Mouse (Mus musculus): ENCODE data around the gene Fthl17a. TPM values are rescaled to one million over a fixed set of nuclear protein-coding genes. Genes with fewer than 3 reads are reported as not detected.

Fthl17a gene
- polyA plus RNA-seq (2012; rRNA removed): 0.20 and 0.23 TPM in 2 replicates
- not detected in 2 replicates for polyA plus RNA-seq (2014; fragmentation: Nextera tagmentation; extraction: Ambion mirVana)

DNA sequence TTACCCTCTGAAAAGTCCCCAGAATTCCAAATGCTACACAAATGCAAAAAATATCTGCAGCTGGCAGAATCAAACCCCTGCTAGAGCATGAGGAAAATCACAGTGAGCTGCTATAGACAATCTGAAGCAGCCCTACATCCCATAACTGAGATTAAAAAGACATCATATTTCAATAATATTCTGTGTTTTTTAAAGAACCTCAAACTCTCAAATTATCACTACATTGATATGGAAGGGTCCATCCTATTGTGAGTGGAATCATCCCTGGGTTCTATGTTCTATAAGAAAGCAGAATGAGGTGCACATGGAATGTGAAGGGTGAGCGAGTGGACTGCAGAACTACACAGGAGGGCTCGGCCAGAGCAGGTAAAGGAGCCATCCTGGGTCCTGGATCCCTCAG is at the start of gene Fthl17a:
Gene Fthl17a, plus strand, starts transcription at position 301 of the 400 bp plus-strand sequence.
- 86% methylated on average over 2 of the region's 2 CpGs for WGBS
- Histone ChIP-seq H3K4me3 (replicated peaks; ENCODE audit: low read length) (no peak within 1 kb of the TSS), H3K9ac (ENCODE audit: low read depth, low read length, severe bottlenecking) (no peak within 1 kb of the TSS), H3K4me1 (ENCODE audit: control insufficient read depth, insufficient read depth, low read length) (no peaks in the 10 kb centered on the region), H3K4me2 (replicated peaks; ENCODE audit: low read depth, low read length, severe bottlenecking) (no peak within 1 kb of the TSS), H3K27ac (replicated peaks; ENCODE audit: low read depth, low read length) (no peak within 1 kb of the TSS), H3K27me3 (ENCODE audit: control insufficient read depth, insufficient read depth, low read length) (no peaks in the 10 kb centered on the region), H3K9me3 (ENCODE audit: control insufficient read depth, low read length) (no peaks in the 10 kb centered on the region), H3K36me3 (ENCODE audit: control insufficient read depth, insufficient read depth, low read length) (no peaks in the 10 kb centered on the region)
- ATAC-seq (ENCODE audit: low FRiP score, low read depth) (no peak), DNase-seq (ENCODE audit: low spot score) (no peak)
- TF ChIP-seq POLR2A (IDR thresholded peaks at IDR 0.05; ENCODE audit: borderline replicate concordance, extremely low read depth, insufficient read depth, insufficient read length): no peak

- H3K4me1 ChIP-seq (ENCODE audit: control insufficient read depth, insufficient read depth, low read length): no peaks in the 10 kb centered on the region
- H3K4me2 ChIP-seq (replicated peaks; ENCODE audit: low read depth, low read length, severe bottlenecking): no peak overlapping the region
- WGBS: 91% methylated on average over 2 of the region's 2 CpGs
- H3K27me3 ChIP-seq (ENCODE audit: control insufficient read depth, insufficient read depth, low read length): no peaks in the 10 kb centered on the region
- DNase-seq (ENCODE audit: low spot score) (no peak), ATAC-seq (ENCODE audit: low FRiP score, low read depth) (no peak)
- TF ChIP-seq POLR2A (IDR thresholded peaks at IDR 0.05; ENCODE audit: borderline replicate concordance, extremely low read depth, insufficient read depth, insufficient read length): no peak
- H3K27ac ChIP-seq (replicated peaks; ENCODE audit: low read depth, low read length): no peak overlapping the region
- no peak overlapping the region for H3K9ac ChIP-seq (ENCODE audit: low read depth, low read length, severe bottlenecking)
- no peaks in the 10 kb centered on the region for H3K9me3 ChIP-seq (ENCODE audit: control insufficient read depth, low read length)
- H3K36me3 ChIP-seq (ENCODE audit: control insufficient read depth, insufficient read depth, low read length): no peaks in the 10 kb centered on the region
- H3K4me3 ChIP-seq (replicated peaks; ENCODE audit: low read length): no peak overlapping the region
These were observed 42.5 kb upstream of the Fthl17a start for GRCm38 (mm10) chrX:85207001-85207400.

DNA sequence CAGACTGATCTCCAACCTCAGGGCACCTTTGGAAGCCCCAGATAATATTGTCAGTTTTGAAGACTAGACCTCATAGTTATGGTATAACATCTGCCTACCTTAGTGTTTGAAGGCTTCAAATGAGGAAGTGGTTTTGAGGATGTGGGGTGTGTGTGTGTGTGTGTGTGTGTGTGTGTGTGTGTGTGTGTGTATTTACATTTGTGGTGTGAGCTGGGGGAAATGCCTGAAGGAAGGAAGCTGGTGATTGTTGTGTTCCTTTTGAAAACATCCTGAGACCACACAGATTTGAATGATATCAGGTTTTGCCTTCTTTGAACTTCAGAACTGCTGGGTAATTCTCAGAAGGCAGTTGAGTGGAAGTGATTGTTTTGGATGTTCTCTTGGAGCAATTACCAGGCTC is 22.6 kb upstream of the Fthl17a start:
- H3K9ac ChIP-seq (ENCODE audit: low read depth, low read length, severe bottlenecking): no peak overlapping the region
- TF ChIP-seq POLR2A (IDR thresholded peaks at IDR 0.05; ENCODE audit: borderline replicate concordance, extremely low read depth, insufficient read depth, insufficient read length): no peak
- H3K4me2 ChIP-seq (replicated peaks; ENCODE audit: low read depth, low read length, severe bottlenecking): no peak overlapping the region
- no peaks in the 10 kb centered on the region for H3K27me3 ChIP-seq (ENCODE audit: control insufficient read depth, insufficient read depth, low read length)
- no peaks in the 10 kb centered on the region for H3K36me3 ChIP-seq (ENCODE audit: control insufficient read depth, insufficient read depth, low read length)
- H3K4me1 ChIP-seq (ENCODE audit: control insufficient read depth, insufficient read depth, low read length): no peaks in the 10 kb centered on the region
- DNase-seq (ENCODE audit: low spot score) (no peak), ATAC-seq (ENCODE audit: low FRiP score, low read depth) (no peak)
- H3K9me3 ChIP-seq (ENCODE audit: control insufficient read depth, low read length): no peaks in the 10 kb centered on the region
- no peak overlapping the region for H3K27ac ChIP-seq (replicated peaks; ENCODE audit: low read depth, low read length)
- H3K4me3 ChIP-seq (replicated peaks; ENCODE audit: low read length): no peak overlapping the region

GRCm38 (mm10) chrX:85271821-85272220 is 22.3 kb downstream of the Fthl17a start:
- Histone ChIP-seq H3K9me3 (ENCODE audit: control insufficient read depth, low read length) (no peaks in the 10 kb centered on the region), H3K4me3 (replicated peaks; ENCODE audit: low read length) (no peak overlapping the region), H3K27me3 (ENCODE audit: control insufficient read depth, insufficient read depth, low read length) (no peaks in the 10 kb centered on the region), H3K36me3 (ENCODE audit: control insufficient read depth, insufficient read depth, low read length) (no peaks in the 10 kb centered on the region), H3K27ac (replicated peaks; ENCODE audit: low read depth, low read length) (no peak overlapping the region), H3K9ac (ENCODE audit: low read depth, low read length, severe bottlenecking) (no peak overlapping the region), H3K4me1 (ENCODE audit: control insufficient read depth, insufficient read depth, low read length) (no peaks in the 10 kb centered on the region), H3K4me2 (replicated peaks; ENCODE audit: low read depth, low read length, severe bottlenecking) (no peak overlapping the region)
- 64% methylated on average over 8 of the region's 8 CpGs for WGBS
- no peak for TF ChIP-seq POLR2A (IDR thresholded peaks at IDR 0.05; ENCODE audit: borderline replicate concordance, extremely low read depth, insufficient read depth, insufficient read length)
- DNase-seq (ENCODE audit: low spot score) (no peak), ATAC-seq (ENCODE audit: low FRiP score, low read depth) (no peak)

GRCm38 (mm10) chrX:85272296-85272695 is 22.8 kb downstream of the Fthl17a start:
- H3K9me3 ChIP-seq (ENCODE audit: control insufficient read depth, low read length): no peaks in the 10 kb centered on the region
- no peak overlapping the region for H3K9ac ChIP-seq (ENCODE audit: low read depth, low read length, severe bottlenecking)
- H3K27me3 ChIP-seq (ENCODE audit: control insufficient read depth, insufficient read depth, low read length): no peaks in the 10 kb centered on the region
- H3K4me2 ChIP-seq (replicated peaks; ENCODE audit: low read depth, low read length, severe bottlenecking): no peak overlapping the region
- ATAC-seq (ENCODE audit: low FRiP score, low read depth) (no peak), DNase-seq (ENCODE audit: low spot score) (no peak)
- no peaks in the 10 kb centered on the region for H3K4me1 ChIP-seq (ENCODE audit: control insufficient read depth, insufficient read depth, low read length)
- no peak overlapping the region for H3K27ac ChIP-seq (replicated peaks; ENCODE audit: low read depth, low read length)
- no peaks in the 10 kb centered on the region for H3K36me3 ChIP-seq (ENCODE audit: control insufficient read depth, insufficient read depth, low read length)
- WGBS: 51% methylated on average over 6 of the region's 6 CpGs
- H3K4me3 ChIP-seq (replicated peaks; ENCODE audit: low read length): no peak overlapping the region
- no peak for TF ChIP-seq POLR2A (IDR thresholded peaks at IDR 0.05; ENCODE audit: borderline replicate concordance, extremely low read depth, insufficient read depth, insufficient read length)

- no peaks in the 10 kb centered on the region for H3K9me3 ChIP-seq (ENCODE audit: control insufficient read depth, low read length)
- DNase-seq (ENCODE audit: low spot score): no peak
- WGBS: 81% methylated on average over 1 of the region's 1 CpGs
- no peak for ATAC-seq (ENCODE audit: low FRiP score, low read depth)
- H3K27ac ChIP-seq (replicated peaks; ENCODE audit: low read depth, low read length): no peak overlapping the region
- H3K4me3 ChIP-seq (replicated peaks; ENCODE audit: low read length): no peak overlapping the region
- no peak for TF ChIP-seq POLR2A (IDR thresholded peaks at IDR 0.05; ENCODE audit: borderline replicate concordance, extremely low read depth, insufficient read depth, insufficient read length)
- H3K9ac ChIP-seq (ENCODE audit: low read depth, low read length, severe bottlenecking): no peak overlapping the region
- H3K27me3 ChIP-seq (ENCODE audit: control insufficient read depth, insufficient read depth, low read length): no peaks in the 10 kb centered on the region
- H3K4me1 ChIP-seq (ENCODE audit: control insufficient read depth, insufficient read depth, low read length): no peaks in the 10 kb centered on the region
- no peak overlapping the region for H3K4me2 ChIP-seq (replicated peaks; ENCODE audit: low read depth, low read length, severe bottlenecking)
- no peaks in the 10 kb centered on the region for H3K36me3 ChIP-seq (ENCODE audit: control insufficient read depth, insufficient read depth, low read length)
These were observed 40.4 kb downstream of the Fthl17a start for GRCm38 (mm10) chrX:85289846-85290245.
